ENCODE assay signal across 10 mouse cellular contexts in the genomic region with DNA sequence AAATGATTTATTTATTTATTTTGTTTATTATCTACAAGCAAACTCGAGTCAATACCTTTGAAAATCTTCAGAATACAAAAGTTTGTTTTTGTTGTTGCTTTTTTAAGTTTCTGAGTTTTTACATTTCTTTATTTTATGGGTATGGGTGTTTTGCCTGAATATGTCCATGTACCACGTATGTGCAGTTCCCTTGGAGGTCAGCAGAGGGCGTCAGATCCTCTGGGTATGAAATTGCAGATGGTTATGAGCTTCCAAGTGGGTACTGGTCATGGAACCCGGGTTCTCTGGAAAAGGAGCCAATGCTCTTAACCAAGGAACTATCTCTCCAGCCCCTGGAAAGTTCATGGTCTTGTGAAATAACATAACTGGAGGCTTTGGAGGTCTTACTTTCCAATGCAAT. TPM values are rescaled to one million over a fixed set of nuclear protein-coding genes. Genes with fewer than 3 reads are reported as not detected.
DNase-seq lines count a peak whose midpoint lies in the region; ATAC-seq and TF ChIP-seq lines count a peak whose summit lies in the region.
"Had no signal": no experiment of that assay in that cellular context is flagged by ENCODE, and none has a peak within 500 bp of the region (broad histone marks: within the 10 kb centered on the region; RNA-seq: fewer than 3 reads in every experiment).

No protein-coding gene starts in this region.

- no peaks in the 10 kb centered on the region for H3K36me3 ChIP-seq in heart, postnatal 0 days (replicated peaks; ENCODE audit: control insufficient read depth, insufficient read depth, low read length)

- no peak overlapping the region for H3K27ac ChIP-seq in heart, postnatal 0 days (ENCODE audit: low read depth)

- no peak for DNase-seq in heart, postnatal 0 days (ENCODE audit: low spot score)
- no peak for DNase-seq in heart, adult 9 months (ENCODE audit: low spot score in 2 of 2)
- peak; percentile 63 for DNase-seq in A20 (ENCODE audit: low read depth, low spot score)
- peak; percentile 48 for DNase-seq in NIH3T3 (ENCODE audit: low read depth)
- peak; percentile 34 for DNase-seq in lung, postnatal 14 days
- no peak for DNase-seq in layer of hippocampus, adult 8-10 months (ENCODE audit: low spot score in 2 of 2)
- DNase-seq in right cerebral cortex, adult 2 months (ENCODE audit: low spot score in 2 of 2): no peak
- no peak for DNase-seq in ovary, postnatal 14 days (ENCODE audit: low spot score)
- DNase-seq: layer of hippocampus, adult 9-11 months had no signal

- no peaks in the 10 kb centered on the region for H3K27me3 ChIP-seq in heart, postnatal 0 days (ENCODE audit: control insufficient read depth, insufficient read depth, low read length)

- no peaks in the 10 kb centered on the region for H3K9me3 ChIP-seq in heart, postnatal 0 days (replicated peaks; ENCODE audit: control insufficient read depth, low read length)

- H3K9ac ChIP-seq in heart, postnatal 0 days (replicated peaks; ENCODE audit: low read depth, low read length): no peak overlapping the region

- no peak overlapping the region for H3K4me3 ChIP-seq in heart, postnatal 0 days (ENCODE audit: low read depth, low read length)

- WGBS in heart, postnatal 0 days: 50% methylated on average over 4 of the region's 4 CpGs

- H3K4me1 ChIP-seq in heart, postnatal 0 days (ENCODE audit: control insufficient read depth, insufficient read depth): no peaks in the 10 kb centered on the region

- TF ChIP-seq EP300 in heart, postnatal 0 days (IDR thresholded peaks at IDR 0.05; ENCODE audit: low read depth): no peak

- ATAC-seq in heart, postnatal 0 days (ENCODE audit: insufficient read depth, low read depth): no peak

- H3K4me2 ChIP-seq in heart, postnatal 0 days (ENCODE audit: low read depth, low read length): no peak overlapping the region

- TF ChIP-seq CTCF in heart, postnatal 0 days (IDR thresholded peaks at IDR 0.05; ENCODE audit: low read depth): 0 out of 2 replicates have a peak, but pooled peaks have one; percentile 19

RNA-seq across cellular contexts. Expression of gene Meikin, which starts 13.8 kb away (rescaled TPM):
- not detected in 2 replicates for total RNA-seq in heart, postnatal 0 days (2014; rRNA removed; ENCODE audit: low replicate concordance)
- polyA plus RNA-seq in heart, postnatal 0 days (2015; fragmentation: Nextera tagmentation; extraction: Ambion mirVana): not detected in 2 replicates
- total RNA-seq in layer of hippocampus, adult 8-10 months (2022): not detected
- polyA plus RNA-seq: gonadal fat pad, adult 2 months had no signal

RNA-seq across cellular contexts. Expression of gene Acsl6, which starts 53.1 kb away (rescaled TPM):
- 0.04 and 0.97 TPM in 2 replicates for total RNA-seq in heart, postnatal 0 days (2014; rRNA removed; ENCODE audit: low replicate concordance)
- polyA plus RNA-seq in heart, postnatal 0 days (2015; fragmentation: Nextera tagmentation; extraction: Ambion mirVana): 0.32 and 0.51 TPM in 2 replicates
- total RNA-seq in layer of hippocampus, adult 8-10 months (2022): 100 to 1,000 TPM; 180 to 215 (median 192) TPM

Comparison
In these comparisons a context has a peak if more than half of its experiments do, and no peak if none do; other contexts are left out.
1. DNase-seq: peak in A20 (single experiment), NIH3T3 (single experiment) and lung, postnatal 14 days (single experiment); none in heart, postnatal 0 days (single experiment), heart, adult 9 months (0 of 2), layer of hippocampus, adult 8-10 months (0 of 2), right cerebral cortex, adult 2 months (0 of 2) and ovary, postnatal 14 days (single experiment).
2. RNA of gene Acsl6, which starts 53.1 kb away (total RNA-seq): 180 to 215 TPM in layer of hippocampus, adult 8-10 months; 0.04 to 0.97 TPM in heart, postnatal 0 days; every median in the first group is over 10 times any median in the second.